Mouse (Mus musculus) spleen, embryonic (tissue): ENCODE measurements at regions not wholly inside any gene's neighbourhood (a gene's known extent, or its start where the extent isn't known, plus 50 kb on each side); places are given as distances from the start of the nearest gene placed in this dataset.

Source experiments
- CTCF ChIA-PET: fragments of 350-600 bp; sonication (Branson Sonifier 250); formaldehyde crosslinking; loops from one replicate; lab custom pipeline; 2022; lab: Charles Lee

DNA sequence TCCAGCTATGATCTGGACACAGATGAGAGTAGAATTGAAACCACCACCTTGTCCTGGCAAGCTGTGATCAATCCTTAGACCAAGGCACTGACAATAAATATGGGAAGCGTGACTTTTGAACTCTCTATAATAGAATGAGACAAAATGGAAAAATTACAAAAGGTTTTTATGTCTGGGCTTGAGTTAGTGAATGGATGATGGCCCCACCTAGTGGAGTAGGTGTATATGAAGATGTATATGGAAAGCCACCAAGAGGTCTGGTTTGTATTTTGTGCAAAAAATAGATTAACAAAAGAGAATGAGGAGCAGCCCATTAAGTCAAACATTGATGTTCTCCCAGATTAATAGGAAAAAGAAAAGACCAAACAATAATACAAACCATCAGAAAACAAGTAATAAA lies 172.5 kb downstream of the Tacr3 start:
- CTCF ChIA-PET: no interaction called here

DNA sequence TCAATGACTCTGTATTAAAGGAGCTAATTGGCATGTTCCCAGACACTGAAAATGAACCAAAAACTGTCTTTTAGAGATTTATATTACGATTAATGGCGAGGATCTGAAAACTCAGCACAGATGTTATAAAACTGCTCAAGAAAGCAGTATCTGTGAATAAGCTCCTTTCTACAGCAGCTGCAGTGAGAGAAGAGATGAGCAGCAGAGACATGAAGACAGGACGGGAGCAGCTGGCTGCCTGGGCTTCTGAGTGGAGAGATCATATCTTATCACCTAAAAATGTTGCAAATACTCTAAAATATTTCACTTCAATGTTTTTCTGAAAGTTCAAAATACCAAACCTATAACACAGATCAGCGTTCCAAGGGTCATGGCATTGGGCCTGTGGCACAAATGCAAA lies 187.0 kb downstream of the Tacr3 start:
- CTCF ChIA-PET: no interaction called here

DNA sequence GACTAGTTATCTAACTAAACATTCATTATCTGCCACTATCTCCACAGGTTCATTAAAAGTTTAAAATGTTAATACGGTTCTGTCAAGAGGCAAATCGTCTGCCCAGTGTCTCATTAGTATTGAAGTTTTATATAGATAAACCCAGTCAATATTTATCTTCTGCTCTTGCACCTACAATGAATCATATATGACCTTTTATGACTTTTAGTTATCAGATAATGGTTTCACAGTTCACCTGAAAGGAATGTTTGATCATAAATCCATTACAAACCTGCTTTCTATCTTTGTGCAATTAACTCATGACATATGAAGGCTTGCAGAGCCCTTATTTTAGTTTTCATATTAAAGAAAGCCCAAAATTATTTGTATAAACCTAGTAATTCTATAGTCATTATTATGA lies 188.0 kb upstream of the Cenpe start:
- CTCF ChIA-PET: no interaction called here

DNA sequence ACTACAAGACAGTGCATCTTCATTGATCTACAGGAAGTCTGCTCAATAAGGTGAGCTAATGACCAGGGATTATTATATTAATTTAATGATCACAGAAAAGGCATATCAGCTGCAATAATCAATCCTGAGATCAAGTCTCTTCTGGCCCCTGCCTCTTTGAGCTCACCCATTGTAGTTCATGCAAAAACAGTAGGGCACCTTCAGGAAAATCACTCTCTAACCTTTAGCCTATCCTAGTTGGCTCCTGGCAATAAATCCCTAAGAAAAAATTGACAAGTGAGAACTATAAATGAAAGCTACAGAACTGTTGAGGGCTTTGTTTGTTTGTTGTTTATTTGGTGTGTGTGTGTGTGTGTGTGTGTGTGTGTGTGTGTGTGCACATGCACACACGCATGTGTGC lies 187.5 kb upstream of the Cenpe start:
- CTCF ChIA-PET: no interaction called here

DNA sequence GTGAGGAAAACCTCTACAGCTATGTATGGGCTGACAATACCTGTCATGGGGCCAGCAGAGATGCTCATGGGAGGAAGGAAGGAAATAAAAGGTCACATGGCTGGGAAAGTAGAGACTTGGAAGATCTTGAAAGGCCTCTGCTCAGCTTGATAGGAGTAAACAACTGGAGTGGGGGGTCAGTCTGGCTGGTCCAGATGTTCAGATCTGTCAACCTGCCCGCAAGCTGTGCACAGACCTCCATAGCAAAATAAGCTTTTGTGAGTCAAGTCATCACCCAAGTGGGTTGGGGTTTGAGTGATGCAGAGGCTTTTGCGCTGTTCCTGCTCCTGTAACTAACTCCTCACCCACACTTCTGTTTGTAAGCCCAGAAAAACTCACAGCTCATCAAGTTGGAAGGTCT lies 179.9 kb upstream of the Cenpe start:
- CTCF ChIA-PET: interaction anchor here (0.6 kb wide), 1 partner anchor 135 kb away, joined by 3 read pairs; no protein-coding TSS in a partner anchor

DNA sequence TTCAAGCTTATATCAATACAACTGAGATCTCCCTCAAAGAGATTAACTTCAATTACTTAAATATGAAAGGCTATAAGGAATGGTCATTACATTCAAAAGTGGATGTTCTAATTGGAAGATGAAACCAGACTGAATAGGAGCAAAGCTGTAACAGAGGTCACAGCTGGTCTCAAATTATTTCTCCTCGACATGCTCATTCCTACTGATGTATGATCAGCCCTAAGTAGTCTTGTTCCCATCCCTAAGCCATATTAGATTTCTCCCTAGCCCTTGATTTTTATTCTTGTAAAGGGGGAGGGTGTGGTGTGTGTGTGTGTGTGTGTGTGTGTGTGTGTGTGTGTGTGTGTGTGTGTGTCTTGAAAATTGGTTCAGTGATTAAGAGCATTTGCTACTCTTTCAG lies 175.0 kb upstream of the Cenpe start:
- CTCF ChIA-PET: interaction anchor here (0.6 kb wide), 1 partner anchor 1512 kb away, joined by 3 read pairs; no protein-coding TSS in a partner anchor

DNA sequence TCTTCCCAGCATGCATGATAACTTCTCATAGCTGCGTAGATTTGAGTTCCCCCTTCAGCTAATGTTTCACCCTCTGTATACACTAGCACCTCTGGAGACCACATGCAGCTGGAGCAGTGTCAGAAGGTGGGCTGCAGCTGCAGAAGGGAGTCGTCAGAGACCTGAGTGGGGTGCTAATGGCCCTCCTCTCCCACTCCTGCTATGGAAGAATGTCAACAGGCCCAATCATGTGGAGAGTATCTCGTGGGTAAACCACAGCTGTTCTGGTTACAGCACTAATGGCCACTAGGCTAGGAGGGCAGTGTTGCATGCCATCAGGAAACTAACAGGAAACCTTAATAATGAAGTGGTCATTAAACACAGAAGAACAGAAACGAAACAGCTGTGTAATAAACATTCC lies 170.1 kb upstream of the Cenpe start:
- CTCF ChIA-PET: no interaction called here

DNA sequence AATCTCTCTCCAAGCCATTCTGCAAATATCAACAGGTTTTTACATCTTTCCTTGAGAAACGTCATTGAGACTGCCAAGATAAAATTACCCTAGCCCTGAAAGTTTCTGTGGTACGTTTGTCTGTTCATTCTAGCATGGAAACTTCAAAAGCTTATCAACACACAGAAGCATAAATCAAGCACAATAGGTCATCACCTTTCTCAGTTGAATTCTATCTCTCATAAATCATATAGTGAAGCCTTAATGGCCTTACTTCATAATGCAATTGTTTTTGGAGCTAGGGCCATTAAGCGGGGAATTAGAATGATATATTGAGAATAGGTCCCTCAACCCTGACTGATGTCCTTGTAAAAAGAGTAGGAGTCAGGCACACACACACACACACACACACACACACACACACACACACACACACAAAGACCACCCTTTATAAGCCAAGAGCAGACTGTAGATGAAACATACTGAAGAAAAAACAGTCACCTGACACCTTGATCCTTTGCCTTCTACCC lies 166.5 kb upstream of the Cenpe start:
- CTCF ChIA-PET: no interaction called here

DNA sequence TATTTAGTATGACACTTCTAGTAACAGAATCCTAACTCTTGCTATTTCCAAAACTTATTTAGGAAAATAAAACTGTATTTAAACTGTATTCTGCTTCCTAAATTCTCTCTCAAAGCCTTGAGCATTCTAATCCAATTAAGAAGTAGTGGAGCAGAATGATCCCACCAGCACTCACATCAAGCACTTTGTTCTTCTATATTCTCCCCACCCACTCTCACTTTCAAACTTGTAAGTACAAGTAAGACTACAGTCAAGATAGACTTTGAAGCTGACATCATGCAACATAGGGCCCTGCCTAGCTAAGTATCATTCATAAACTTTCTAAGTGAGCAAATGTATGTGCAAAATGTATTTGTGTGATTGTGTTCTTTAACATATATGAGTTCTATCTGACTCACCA lies 120.8 kb upstream of the Cenpe start:
- CTCF ChIA-PET: no interaction called here

DNA sequence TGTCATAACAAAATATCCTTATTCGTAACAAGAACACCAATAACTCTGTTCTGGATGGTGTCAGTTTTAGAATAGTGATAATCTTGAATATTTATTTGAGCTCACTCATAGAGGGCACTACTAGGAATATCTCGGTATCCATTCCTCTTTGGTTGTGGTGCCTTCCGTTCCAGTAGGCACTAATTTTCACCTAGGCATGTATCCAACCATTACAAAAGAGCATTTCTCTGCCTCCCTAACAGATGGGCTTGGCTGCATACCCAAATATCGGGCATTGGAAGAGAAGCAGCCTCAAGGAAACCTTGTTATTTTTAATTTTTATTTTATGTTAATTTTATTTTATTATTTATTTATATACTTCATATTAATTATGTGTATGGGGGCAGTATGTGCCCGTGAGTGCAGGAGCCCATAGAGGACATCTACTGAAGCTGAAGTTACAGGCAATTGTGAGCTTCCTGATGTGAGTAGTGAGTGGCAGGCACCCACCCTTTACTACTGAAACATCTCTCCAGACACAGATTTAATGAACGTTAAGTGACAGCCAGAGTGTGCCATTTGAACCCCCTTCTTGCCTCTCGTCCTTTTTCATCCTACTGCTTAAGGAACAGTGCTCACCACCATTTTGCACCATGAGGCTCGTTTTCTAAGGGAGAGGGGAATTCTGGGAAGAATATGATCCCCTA lies 111.3 kb upstream of the Cenpe start:
- CTCF ChIA-PET: no interaction called here
